Mouse (Mus musculus) NIH3T3 (cell line): ENCODE results near the gene Utp4.
"Not testable (repeated sequence)": the region's sequence is repeated elsewhere in the genome, so short reads cannot be mapped to it uniquely, and the experiment has no call there.

Experiments used
- DNase-seq: peaks from one replicate; pipeline ENCODE4 v3.0.0-alpha.2; 2012; ENCODE audit warnings: low read depth

The Utp4 gene

DNA sequence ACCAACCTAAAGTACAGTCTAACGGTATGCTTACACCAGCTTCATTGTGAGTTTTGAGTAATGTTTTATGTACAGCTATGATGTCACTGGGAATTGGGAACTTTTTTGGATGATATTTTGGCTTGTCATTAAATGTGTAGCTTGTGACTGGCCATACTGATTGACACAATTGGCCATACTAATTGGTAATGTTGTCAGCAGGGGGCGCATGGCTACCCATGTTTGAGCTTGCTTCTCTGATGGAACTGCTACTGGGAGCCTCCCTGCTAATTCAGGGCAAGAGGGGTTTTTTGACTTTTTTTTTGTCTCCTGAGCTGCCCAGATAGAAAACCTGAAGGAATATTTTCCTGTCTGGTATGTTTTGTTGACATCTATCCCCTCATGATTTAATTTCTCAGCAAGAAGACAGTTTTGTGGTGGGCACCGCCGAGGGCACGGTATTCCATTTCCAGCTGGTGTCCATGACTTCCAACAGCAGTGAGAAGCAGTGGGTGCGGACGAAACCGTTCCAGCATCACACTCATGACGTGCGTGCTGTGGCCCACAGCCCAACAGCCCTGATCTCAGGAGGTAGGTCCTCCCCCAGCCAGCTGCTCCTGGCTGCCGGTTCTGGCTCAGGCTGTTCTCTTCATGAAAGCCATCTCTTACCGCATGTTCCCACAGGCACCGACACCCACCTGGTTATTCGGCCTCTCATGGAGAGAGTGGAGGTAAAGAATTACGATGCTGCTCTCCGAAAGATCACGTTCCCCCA lies 12.5 kb downstream of the Utp4 start:
- peak; percentile 91 for DNase-seq

DNA sequence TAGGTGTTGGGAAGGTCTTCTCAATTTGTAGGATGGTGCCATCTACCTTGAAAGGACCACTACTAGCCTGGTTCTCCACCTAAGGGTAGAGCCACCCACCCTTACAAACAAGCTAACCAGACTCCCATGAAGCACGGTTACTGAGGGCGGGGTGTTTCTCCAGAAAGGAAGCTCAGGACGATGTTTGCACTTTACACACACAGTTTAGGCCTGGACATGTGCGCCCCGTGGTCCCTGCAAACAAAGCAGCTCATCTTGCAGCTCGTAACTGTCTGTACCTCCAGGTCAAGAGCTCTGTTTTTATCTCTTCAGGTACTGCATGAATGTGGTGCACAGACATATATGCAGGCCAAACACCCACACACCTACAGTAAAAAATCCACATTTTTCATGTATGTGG lies 13.2 kb downstream of the Utp4 start:
- DNase-seq: no peak

DNA sequence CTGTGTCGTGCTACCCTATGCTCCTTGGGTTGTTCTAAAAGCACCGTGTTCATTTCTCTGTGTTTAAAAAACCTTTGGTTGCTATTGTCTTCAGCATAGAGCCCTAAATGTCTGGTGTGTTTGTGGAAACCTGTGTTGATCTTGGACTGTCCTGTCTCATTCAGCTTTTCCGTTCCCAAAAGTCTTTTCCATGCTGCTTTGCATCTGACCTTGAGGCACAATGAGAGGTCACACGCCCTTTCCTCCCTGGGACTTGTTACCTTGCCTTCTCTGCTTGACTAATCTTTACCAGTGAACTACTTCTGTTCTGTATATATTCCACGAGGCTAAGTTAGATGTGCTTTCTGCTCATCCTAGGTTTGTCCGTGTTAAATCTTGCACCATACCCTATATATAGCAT lies 14.0 kb downstream of the Utp4 start:
- no peak for DNase-seq

DNA sequence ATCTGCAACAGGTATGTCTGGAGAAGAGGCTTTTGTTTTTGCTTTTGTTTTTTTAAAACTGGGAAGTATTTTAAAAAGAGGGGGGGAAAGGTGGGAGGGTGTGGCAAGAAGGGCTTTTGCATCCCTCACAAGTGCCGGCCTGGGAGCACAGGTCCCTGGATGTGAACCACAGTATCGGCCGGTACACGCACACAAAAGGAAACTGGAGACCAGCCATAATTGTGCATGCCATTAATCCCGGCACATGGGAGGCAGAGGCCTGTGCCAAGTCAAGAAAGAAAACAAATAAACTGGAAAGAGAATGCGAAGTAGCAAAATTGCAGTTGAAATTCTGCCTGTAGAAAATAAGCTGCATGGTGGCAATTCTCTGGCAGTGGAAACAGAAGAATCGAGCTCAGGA lies 14.9 kb downstream of the Utp4 start:
- DNase-seq: no peak

GRCm38 (mm10) chr8:106913631-106914030 lies 20.2 kb downstream of the Utp4 start:
- DNase-seq: no peak

- no peak for DNase-seq
Observed at GRCm38 (mm10) chr8:106919721-106920394, 26.4 kb downstream of the Utp4 start.

GRCm38 (mm10) chr8:106920395-106920741 lies 26.9 kb downstream of the Utp4 start:
- no peak for DNase-seq

- no peak for DNase-seq
Observed at GRCm38 (mm10) chr8:106924057-106924456, 30.6 kb downstream of the Utp4 start.

- peak; percentile 73 for DNase-seq
Observed at GRCm38 (mm10) chr8:106924904-106925349, 31.5 kb downstream of the Utp4 start.

GRCm38 (mm10) chr8:106925446-106925845 lies 32.0 kb downstream of the Utp4 start:
- no peak for DNase-seq

DNA sequence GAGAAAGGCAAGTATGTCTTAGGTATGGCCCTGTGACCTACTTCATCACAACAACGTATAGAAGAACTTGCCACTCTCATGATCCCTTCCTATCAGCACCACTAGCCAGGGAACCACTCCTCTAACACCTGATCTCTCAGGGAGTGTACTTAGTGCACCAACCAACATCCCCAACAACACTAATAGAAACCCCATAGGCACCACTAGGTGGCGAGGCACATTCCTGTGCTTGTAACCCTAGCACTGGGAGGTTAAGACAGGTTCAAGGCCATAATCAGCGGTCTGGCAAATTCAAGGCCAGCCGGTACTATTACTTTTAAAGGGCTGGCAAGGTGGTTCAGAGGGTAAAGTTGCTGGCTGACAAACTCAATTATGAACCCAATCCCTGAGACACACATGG lies 33.8 kb downstream of the Utp4 start:
- DNase-seq: peak; percentile 40

DNA sequence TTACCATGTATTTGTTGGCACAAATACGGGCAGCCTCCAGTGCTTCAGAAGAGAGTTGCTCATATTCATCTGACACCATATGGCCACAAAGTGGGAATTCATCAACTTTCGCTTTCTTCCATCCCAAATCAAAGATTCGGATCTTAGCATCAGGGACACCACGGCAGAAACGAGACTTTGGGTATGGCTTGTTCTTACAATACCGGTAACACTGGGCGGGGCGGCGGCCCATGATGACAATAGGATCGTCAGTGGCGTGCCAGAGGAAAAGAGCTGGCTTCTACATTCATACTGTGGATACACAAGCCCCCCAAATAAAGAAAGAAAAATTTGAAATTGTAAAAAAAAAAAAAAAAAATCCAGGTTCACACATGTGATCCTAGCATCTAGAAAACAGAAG lies 34.7 kb downstream of the Utp4 start:
- not testable (repeated sequence) for DNase-seq

GRCm38 (mm10) chr8:106929155-106929913 lies 35.9 kb downstream of the Utp4 start:
- peak; percentile 95 for DNase-seq

GRCm38 (mm10) chr8:106929921-106930320 lies 36.5 kb downstream of the Utp4 start:
- DNase-seq: no peak

DNA sequence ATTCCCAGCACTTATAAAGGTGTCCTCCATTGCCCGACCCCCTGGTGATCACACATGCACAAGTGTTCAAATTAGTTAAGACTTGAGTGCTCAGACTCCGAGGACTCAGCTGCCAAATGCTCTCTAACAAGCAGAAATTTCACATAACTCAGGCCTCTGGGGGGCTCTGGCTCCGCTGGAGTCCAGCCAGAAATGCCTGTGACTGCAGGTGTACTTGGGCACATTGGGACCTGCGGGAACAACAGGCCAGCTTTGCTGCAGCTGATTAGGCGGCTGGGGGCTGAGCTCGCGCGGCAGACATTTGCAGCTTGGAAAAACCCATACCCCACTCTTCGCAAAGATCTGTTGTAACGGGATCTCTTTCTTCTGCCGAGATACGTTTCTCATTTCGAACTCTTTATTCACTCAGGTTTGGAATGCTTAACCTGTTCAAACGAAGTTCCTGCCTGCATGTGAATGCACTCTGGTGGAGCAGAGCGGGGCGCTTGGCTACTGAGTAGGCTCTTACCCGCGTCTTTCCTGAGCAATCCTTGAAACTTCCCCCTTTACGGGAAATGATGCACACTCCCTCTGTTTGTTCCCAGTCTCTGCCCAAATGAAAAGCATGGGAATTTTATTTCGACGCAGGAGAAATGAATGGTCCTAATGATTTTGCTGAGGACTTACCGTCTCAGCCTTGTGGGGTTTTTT lies 39.1 kb downstream of the Utp4 start:
- no peak for DNase-seq

DNA sequence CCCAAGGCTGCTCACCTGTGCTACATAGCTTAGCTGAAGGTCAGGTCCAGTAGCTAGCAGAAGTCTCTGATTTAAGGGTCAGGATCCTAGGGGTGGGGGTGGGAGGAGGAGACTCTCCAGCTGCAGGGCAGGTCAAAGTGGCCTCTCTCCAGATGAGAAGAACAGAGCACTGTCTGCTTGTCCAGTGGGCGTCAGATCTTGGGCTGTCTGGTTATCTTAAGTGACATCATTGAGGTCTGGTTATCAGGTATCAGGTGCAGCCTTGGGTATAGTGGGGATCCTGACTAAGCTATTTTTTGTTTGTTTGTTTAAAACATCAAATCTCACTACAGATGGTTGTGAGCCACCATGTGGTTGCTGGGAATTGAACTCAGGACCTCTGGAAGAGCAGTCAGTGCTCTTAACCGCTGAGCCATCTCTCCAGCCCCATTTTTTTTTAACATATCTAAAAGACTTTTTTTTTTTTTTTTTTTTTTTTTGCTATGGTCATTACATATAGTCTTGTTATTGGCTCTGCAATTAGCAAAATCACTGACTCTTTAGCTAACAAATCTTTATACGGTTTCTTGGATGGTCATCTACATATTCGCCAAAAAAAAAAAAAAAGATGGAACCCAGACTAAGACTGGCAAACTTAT lies 40.2 kb downstream of the Utp4 start:
- no peak for DNase-seq

- no peak for DNase-seq
Observed at GRCm38 (mm10) chr8:106934226-106934977, 41.0 kb downstream of the Utp4 start.

DNA sequence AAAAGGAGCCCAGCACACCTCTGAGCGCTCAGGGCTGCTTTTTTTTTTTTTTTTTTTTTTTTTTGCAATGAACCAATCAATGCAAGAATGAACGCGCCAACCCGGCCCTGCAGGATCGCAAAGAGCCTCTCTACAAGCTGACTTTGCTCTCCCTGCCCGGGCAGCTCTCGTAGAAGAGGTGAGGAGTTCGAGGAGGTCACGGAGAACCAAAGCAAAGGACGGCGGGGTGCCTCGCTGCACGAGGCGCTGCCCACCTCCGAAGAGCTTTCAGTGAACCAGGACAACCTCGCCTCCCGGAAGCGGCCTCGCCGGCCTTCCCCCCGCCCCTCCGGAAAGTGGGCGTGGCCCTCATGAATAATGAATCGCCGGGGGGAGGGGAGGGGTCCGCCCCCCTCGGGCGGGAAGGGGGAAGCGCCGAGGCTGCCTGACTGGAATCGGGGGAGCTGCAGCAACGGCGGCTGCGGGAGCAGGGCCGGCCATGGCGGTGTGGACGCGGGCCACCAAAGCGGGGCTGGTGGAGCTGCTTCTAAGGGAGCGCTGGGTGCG lies 42.0 kb downstream of the Utp4 start, which contains the start of gene Sntb2:
Gene Sntb2, plus strand, starts transcription at position 427 of the 546 bp plus-strand sequence.
- DNase-seq: peak; percentile 98

DNA sequence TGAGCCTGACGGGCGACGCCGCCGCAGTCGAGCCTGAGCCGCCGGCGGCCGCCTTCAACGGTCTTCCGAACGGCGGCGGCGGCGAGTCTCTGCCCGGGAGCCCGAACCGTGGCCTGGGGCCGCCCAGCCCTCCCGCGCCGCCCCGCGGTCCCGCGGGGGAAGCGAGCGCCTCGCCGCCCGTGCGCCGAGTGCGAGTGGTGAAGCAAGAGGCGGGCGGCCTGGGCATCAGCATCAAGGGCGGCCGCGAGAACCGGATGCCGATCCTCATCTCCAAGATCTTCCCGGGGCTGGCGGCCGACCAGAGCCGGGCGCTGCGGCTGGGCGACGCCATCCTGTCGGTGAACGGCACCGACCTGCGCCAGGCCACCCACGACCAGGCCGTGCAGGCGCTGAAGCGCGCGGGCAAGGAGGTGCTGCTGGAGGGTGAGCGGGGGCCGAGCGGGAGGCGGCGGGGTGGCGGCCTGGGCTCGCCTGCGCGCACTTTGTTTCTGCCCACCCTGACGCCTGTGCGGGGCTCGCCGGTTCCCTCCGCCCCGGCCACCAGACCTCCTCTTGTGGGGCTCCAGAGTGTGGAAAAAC lies 42.6 kb downstream of the Utp4 start:
- peak; percentile 71 for DNase-seq

- peak; percentile 70 for DNase-seq
Observed at GRCm38 (mm10) chr8:106936478-106937051, 43.1 kb downstream of the Utp4 start.
